Mouse (Mus musculus): Measurements from ENCODE around the gene Rsg1. TPM values are rescaled to one million over a fixed set of nuclear protein-coding genes. Genes with fewer than 3 reads are reported as not detected.
A peak's percentile ranks its signal among the peaks of the same experiment; 100 is the strongest.

Gene Rsg1
- polyA plus RNA-seq, 1 experiment from 2014 or later = 5.9 TPM

GRCm38 (mm10) chr4:141191294-141191693 is 22.5 kb upstream of the Rsg1 start:
- H3K4me3 ChIP-seq (replicated peaks) = no peak overlapping the region
- peaks cover 44% of the 10 kb centered on the region for H3K36me3 ChIP-seq
- no peak overlapping the region for H3K9ac ChIP-seq
- H3K27ac ChIP-seq = no peak overlapping the region
- 90% methylated on average over 7 of the region's 7 CpGs for WGBS
- H3K9me3 ChIP-seq (replicated peaks) = no peaks in the 10 kb centered on the region
- no peaks in the 10 kb centered on the region for H3K27me3 ChIP-seq
- no peak overlapping the region for H3K4me2 ChIP-seq
- H3K4me1 ChIP-seq = peaks cover 12% of the 10 kb centered on the region
- no peak for ATAC-seq (replicated peaks; ENCODE audit: low FRiP score)

GRCm38 (mm10) chr4:141194553-141194952 is 19.2 kb upstream of the Rsg1 start:
- Histone ChIP-seq H3K4me2 (no peak overlapping the region), H3K4me3 (replicated peaks) (no peak overlapping the region), H3K9ac (no peak overlapping the region), H3K36me3 (peaks cover 71% of the 10 kb centered on the region), H3K27me3 (no peaks in the 10 kb centered on the region), H3K27ac (no peak overlapping the region), H3K9me3 (replicated peaks) (no peaks in the 10 kb centered on the region), H3K4me1 (peaks cover 3% of the 10 kb centered on the region; the same call in 1 of the 2 replicates)
- WGBS = 98% methylated on average over 6 of the region's 6 CpGs
- no peak for ATAC-seq (replicated peaks; ENCODE audit: low FRiP score)

GRCm38 (mm10) chr4:141196981-141197685 is 16.6 kb upstream of the Rsg1 start:
- Histone ChIP-seq H3K4me1 (no peaks in the 10 kb centered on the region), H3K9ac (no peak overlapping the region), H3K27ac (no peak overlapping the region), H3K27me3 (no peaks in the 10 kb centered on the region), H3K4me2 (no peak overlapping the region), H3K4me3 (replicated peaks) (no peak overlapping the region), H3K36me3 (peaks cover 80% of the 10 kb centered on the region), H3K9me3 (replicated peaks) (no peaks in the 10 kb centered on the region)
- WGBS = 96% methylated on average over 13 of the region's 13 CpGs
- no peak for ATAC-seq (replicated peaks; ENCODE audit: low FRiP score)

- H3K9me3 ChIP-seq (replicated peaks) = no peaks in the 10 kb centered on the region
- peaks cover 85% of the 10 kb centered on the region for H3K36me3 ChIP-seq
- 98% methylated on average over 13 of the region's 13 CpGs for WGBS
- no peak overlapping the region for H3K4me3 ChIP-seq (replicated peaks)
- H3K4me2 ChIP-seq = no peak overlapping the region
- no peak overlapping the region for H3K9ac ChIP-seq
- no peak for ATAC-seq (replicated peaks; ENCODE audit: low FRiP score)
- no peaks in the 10 kb centered on the region for H3K4me1 ChIP-seq
- no peak overlapping the region for H3K27ac ChIP-seq
- H3K27me3 ChIP-seq = no peaks in the 10 kb centered on the region
These were observed 16.1 kb upstream of the Rsg1 start for GRCm38 (mm10) chr4:141197686-141198035.

- no peaks in the 10 kb centered on the region for H3K27me3 ChIP-seq
- H3K4me3 ChIP-seq (replicated peaks) = no peak overlapping the region
- 79% methylated on average over 11 of the region's 11 CpGs for WGBS
- no peaks in the 10 kb centered on the region for H3K4me1 ChIP-seq
- ATAC-seq (replicated peaks; ENCODE audit: low FRiP score) = no peak
- no peak overlapping the region for H3K9ac ChIP-seq
- H3K4me2 ChIP-seq = no peak overlapping the region
- H3K27ac ChIP-seq = no peak overlapping the region; the same call in 1 of the 2 replicates
- peaks cover 63% of the 10 kb centered on the region for H3K36me3 ChIP-seq
- H3K9me3 ChIP-seq (replicated peaks) = no peaks in the 10 kb centered on the region
These were observed 12.8 kb upstream of the Rsg1 start for GRCm38 (mm10) chr4:141200906-141201305.

GRCm38 (mm10) chr4:141202192-141202591 is 11.6 kb upstream of the Rsg1 start:
- Histone ChIP-seq H3K9me3 (replicated peaks) (no peaks in the 10 kb centered on the region), H3K9ac (no peak overlapping the region), H3K4me2 (no peak overlapping the region), H3K27ac (no peak overlapping the region), H3K27me3 (no peaks in the 10 kb centered on the region), H3K4me1 (no peaks in the 10 kb centered on the region), H3K4me3 (replicated peaks) (no peak overlapping the region), H3K36me3 (peaks cover 51% of the 10 kb centered on the region)
- no peak for ATAC-seq (replicated peaks; ENCODE audit: low FRiP score)
- 86% methylated on average over 6 of the region's 6 CpGs for WGBS

GRCm38 (mm10) chr4:141204580-141205061 is 9.1 kb upstream of the Rsg1 start:
- H3K4me3 ChIP-seq (replicated peaks) = no peak overlapping the region
- H3K4me1 ChIP-seq = no peaks in the 10 kb centered on the region
- H3K36me3 ChIP-seq = peaks cover 31% of the 10 kb centered on the region
- H3K9me3 ChIP-seq (replicated peaks) = no peaks in the 10 kb centered on the region
- no peak overlapping the region for H3K9ac ChIP-seq
- no peaks in the 10 kb centered on the region for H3K27me3 ChIP-seq
- no peak overlapping the region for H3K27ac ChIP-seq
- ATAC-seq (replicated peaks; ENCODE audit: low FRiP score) = no peak
- 77% methylated on average over 4 of the region's 4 CpGs for WGBS
- no peak overlapping the region for H3K4me2 ChIP-seq

- Histone ChIP-seq H3K9me3 (replicated peaks) (no peaks in the 10 kb centered on the region), H3K4me2 (no peak overlapping the region), H3K4me1 (peaks cover 5% of the 10 kb centered on the region; the same call in 1 of the 2 replicates), H3K27ac (no peak overlapping the region), H3K36me3 (peaks cover 7% of the 10 kb centered on the region), H3K9ac (no peak overlapping the region), H3K27me3 (no peaks in the 10 kb centered on the region), H3K4me3 (replicated peaks) (no peak overlapping the region)
- 0 out of 2 replicates have a peak, but pooled peaks have one; percentile 22 for ATAC-seq (replicated peaks; ENCODE audit: low FRiP score)
- WGBS = 92% methylated on average over 5 of the region's 5 CpGs
These were observed 6.7 kb upstream of the Rsg1 start for GRCm38 (mm10) chr4:141207081-141207480.

- H3K9me3 ChIP-seq (replicated peaks) = no peaks in the 10 kb centered on the region
- H3K27me3 ChIP-seq = no peaks in the 10 kb centered on the region
- H3K27ac ChIP-seq = peak overlapping the region; percentile 70
- peak; percentile 27; the same call in 1 of the 2 replicates for ATAC-seq (replicated peaks; ENCODE audit: low FRiP score)
- 0 out of 2 replicates have a peak overlapping the region, but pooled peaks have one; percentile 17 for H3K9ac ChIP-seq
- H3K4me2 ChIP-seq = peak overlapping the region; percentile 54
- no peaks in the 10 kb centered on the region for H3K36me3 ChIP-seq
- H3K4me1 ChIP-seq = peaks cover 16% of the 10 kb centered on the region
- WGBS = 72% methylated on average over 14 of the region's 14 CpGs
- H3K4me3 ChIP-seq (replicated peaks) = peak overlapping the region; percentile 40
These were observed 3.1 kb upstream of the Rsg1 start for GRCm38 (mm10) chr4:141210524-141211219.

- H3K9ac ChIP-seq = no peak overlapping the region
- H3K4me3 ChIP-seq (replicated peaks) = no peak overlapping the region
- H3K27ac ChIP-seq = no peak overlapping the region
- no peak overlapping the region for H3K4me2 ChIP-seq
- no peaks in the 10 kb centered on the region for H3K9me3 ChIP-seq (replicated peaks)
- H3K36me3 ChIP-seq = no peaks in the 10 kb centered on the region
- ATAC-seq (replicated peaks; ENCODE audit: low FRiP score) = no peak
- H3K27me3 ChIP-seq = no peaks in the 10 kb centered on the region
- H3K4me1 ChIP-seq = peaks cover 16% of the 10 kb centered on the region
- 95% methylated on average over 4 of the region's 4 CpGs for WGBS
These were observed 2.1 kb upstream of the Rsg1 start for GRCm38 (mm10) chr4:141211646-141212045.

GRCm38 (mm10) chr4:141212892-141213291 is 864 bp upstream of the Rsg1 start:
- Histone ChIP-seq H3K4me1 (peaks cover 16% of the 10 kb centered on the region), H3K27me3 (no peaks in the 10 kb centered on the region), H3K9ac (no peak overlapping the region), H3K36me3 (no peaks in the 10 kb centered on the region; the same call in 1 of the 2 replicates), H3K4me2 (no peak overlapping the region; the same call in 1 of the 2 replicates), H3K9me3 (replicated peaks) (no peaks in the 10 kb centered on the region), H3K4me3 (replicated peaks) (no peak overlapping the region), H3K27ac (0 out of 2 replicates have a peak overlapping the region, but pooled peaks have one; percentile 58)
- ATAC-seq (replicated peaks; ENCODE audit: low FRiP score) = no peak
- WGBS = 93% methylated on average over 9 of the region's 9 CpGs

- H3K36me3 ChIP-seq = no peaks in the 10 kb centered on the region; the same call in 1 of the 2 replicates
- H3K27ac ChIP-seq = peak overlapping the region; percentile 68
- 0 out of 2 replicates have a peak, but pooled peaks have one; percentile 22 for ATAC-seq (replicated peaks; ENCODE audit: low FRiP score)
- WGBS = 41% methylated on average over 2 of the region's 2 CpGs
- peak overlapping the region; percentile 57 for H3K9ac ChIP-seq
- peak overlapping the region; percentile 93 for H3K4me2 ChIP-seq
- H3K4me3 ChIP-seq (replicated peaks) = peak overlapping the region; percentile 63
- no peaks in the 10 kb centered on the region for H3K9me3 ChIP-seq (replicated peaks)
- no peaks in the 10 kb centered on the region for H3K27me3 ChIP-seq
- peaks cover 16% of the 10 kb centered on the region for H3K4me1 ChIP-seq
These were observed 414 bp upstream of the Rsg1 start for GRCm38 (mm10) chr4:141213342-141213741.

All from kidney, embryonic 15.5 days (tissue).